Mouse (Mus musculus): ENCODE measurements around the gene Masp1.

Gene Masp1

GRCm38 (mm10) chr16:23520235-23520871 is at the start of gene Masp1, which contains the start of gene Rtp4:
Gene Masp1, minus strand, starts transcription at chr16:23520815.
Gene Rtp4, plus strand, starts transcription at chr16:23520291.
- DNase-seq: peak in 1 of 2 experiments; percentile 9

DNA sequence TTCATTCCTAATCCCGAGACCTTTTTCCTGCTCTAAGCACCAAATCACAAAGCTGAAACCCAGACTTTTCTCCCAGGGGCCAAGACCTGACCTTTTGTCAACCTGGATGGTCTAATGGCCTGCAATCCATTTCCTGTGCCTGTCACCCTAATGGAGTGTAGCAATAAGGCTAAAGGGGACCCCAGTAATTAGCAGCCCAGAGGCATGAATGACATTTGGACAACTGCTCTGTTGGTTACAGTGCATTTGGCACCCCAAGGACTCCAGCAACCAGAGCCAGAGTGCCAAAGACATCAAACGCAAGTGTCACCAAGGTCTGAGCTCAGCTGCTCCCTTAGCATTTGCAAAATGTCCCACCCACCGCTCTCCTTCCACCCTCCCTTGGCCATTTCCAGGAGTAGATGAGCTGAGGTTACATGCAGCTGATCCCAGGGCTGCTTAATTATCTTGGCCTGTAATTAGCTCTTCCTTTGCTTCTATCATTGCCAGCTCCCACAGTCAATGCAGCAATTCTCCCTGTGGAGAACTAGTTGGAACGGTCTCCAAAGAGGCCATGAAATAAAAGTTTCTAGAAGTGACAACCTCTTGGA is 47.8 kb upstream of the Masp1 start:
- DNase-seq: no peak

GRCm38 (mm10) chr16:23557669-23558068 is 37.1 kb upstream of the Masp1 start:
- DNase-seq: no peak

DNA sequence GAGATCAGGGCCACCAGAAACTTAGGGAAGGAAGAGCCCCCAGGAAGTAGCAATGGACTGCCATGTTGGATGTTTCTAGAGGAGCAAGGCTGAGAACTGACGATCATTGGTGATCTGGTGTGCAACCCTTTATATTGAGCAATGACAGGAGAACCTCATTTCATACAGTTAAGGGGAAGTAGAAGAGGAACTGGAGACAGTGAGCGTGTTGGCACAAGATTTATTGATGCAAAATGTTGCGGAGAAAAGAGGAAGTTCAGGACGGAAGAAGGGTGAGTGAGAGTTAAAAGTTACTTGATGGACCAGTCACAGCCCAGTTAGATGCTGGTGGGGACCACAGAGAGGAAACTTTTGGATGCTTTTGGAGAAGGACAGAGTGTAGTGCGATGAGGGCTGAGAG is 36.6 kb upstream of the Masp1 start:
- no peak for DNase-seq

GRCm38 (mm10) chr16:23554673-23555072 is 34.1 kb upstream of the Masp1 start:
- no peak for DNase-seq

GRCm38 (mm10) chr16:23550981-23551582 is 30.5 kb upstream of the Masp1 start:
- DNase-seq: no peak

GRCm38 (mm10) chr16:23550346-23550980 is 29.8 kb upstream of the Masp1 start:
- DNase-seq: peak; percentile 61 to 69

GRCm38 (mm10) chr16:23547783-23548182 is 27.2 kb upstream of the Masp1 start:
- DNase-seq: no peak

DNA sequence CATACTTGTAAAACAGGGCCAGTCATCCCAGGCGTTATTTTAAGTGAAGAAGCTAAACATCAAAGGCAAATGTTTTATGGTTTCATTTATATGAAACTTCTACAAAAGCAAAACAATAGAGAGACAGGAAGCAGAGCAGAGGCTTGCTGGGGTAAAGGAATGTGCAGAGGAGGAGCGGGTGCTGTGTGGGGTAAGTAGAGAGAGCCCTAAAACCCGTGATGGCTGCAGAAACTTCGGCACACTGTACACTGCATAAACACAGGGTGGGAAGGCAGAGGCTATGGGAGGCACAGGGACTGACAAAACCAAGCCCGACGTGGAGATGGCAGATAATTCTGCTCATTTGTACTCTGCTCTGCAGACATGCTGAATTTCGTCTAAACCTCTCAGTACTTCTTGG is 23.7 kb upstream of the Masp1 start:
- no peak for DNase-seq

GRCm38 (mm10) chr16:23542866-23543265 is 22.3 kb upstream of the Masp1 start:
- no peak for DNase-seq

- DNase-seq: no peak
Observed at GRCm38 (mm10) chr16:23541046-23541445, 20.4 kb upstream of the Masp1 start.

DNA sequence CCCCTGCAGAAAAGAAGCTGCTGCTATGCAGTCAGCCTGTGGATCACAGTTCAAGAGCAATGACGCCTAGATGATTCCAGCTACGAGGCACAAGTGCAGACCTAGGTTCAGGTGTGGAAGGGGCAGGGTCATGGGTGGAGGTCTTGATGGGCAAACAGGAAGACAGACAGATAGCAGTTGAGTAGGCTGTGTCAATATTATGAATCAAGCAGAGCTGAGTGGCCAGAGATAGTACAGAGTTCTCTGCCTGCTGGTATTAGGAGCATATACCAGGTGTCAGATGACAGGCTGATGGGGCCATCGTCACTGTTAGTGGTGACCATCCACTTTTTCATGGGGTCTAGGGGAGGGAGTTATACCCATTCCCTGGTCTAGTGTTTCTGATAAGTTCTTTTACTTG is 13.1 kb upstream of the Masp1 start:
- no peak for DNase-seq

DNA sequence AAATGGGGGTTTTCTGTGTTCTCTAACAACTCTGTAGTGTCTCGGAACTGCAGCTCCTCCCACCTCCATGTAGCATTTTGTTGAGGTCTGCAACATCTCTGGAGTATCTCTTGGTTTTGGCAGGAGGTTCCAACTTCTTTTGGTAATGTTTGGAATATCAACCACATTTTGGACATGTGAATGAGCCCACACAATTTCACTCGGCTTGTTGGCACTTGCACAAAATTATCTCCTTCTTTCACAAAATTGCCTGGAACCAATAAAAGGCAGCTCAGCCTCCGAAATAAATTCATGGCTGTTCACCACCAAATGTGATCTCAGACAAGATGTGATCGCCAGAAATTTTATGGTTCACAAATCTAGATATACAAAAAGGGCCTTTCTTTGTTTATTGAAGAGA is 8.6 kb upstream of the Masp1 start:
- no peak for DNase-seq

- DNase-seq: no peak
Observed at GRCm38 (mm10) chr16:23522081-23522480, 1.5 kb upstream of the Masp1 start.

- no peak for DNase-seq
Observed at GRCm38 (mm10) chr16:23521092-23521491, 477 bp upstream of the Masp1 start.

DNA sequence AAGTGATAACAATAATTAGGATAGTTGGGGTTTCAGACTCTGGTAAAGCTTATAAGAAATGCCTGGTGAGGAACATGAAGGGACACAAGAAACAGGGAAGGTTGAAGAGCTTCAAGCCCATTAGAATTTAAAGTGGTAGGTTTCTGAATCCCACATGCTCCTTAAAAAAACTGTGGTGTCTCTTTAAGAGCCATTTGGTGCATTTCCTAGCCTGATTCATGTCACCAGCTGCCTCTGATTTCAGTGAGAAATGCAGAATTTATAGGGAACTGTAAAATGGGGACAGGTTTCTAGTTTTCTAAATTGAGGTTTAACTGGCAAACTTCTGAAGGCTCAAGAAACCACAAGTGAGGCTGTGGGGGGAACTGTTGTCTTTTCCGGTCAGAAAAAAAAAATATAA is 844 bp downstream of the Masp1 start:
- DNase-seq: no peak

DNA sequence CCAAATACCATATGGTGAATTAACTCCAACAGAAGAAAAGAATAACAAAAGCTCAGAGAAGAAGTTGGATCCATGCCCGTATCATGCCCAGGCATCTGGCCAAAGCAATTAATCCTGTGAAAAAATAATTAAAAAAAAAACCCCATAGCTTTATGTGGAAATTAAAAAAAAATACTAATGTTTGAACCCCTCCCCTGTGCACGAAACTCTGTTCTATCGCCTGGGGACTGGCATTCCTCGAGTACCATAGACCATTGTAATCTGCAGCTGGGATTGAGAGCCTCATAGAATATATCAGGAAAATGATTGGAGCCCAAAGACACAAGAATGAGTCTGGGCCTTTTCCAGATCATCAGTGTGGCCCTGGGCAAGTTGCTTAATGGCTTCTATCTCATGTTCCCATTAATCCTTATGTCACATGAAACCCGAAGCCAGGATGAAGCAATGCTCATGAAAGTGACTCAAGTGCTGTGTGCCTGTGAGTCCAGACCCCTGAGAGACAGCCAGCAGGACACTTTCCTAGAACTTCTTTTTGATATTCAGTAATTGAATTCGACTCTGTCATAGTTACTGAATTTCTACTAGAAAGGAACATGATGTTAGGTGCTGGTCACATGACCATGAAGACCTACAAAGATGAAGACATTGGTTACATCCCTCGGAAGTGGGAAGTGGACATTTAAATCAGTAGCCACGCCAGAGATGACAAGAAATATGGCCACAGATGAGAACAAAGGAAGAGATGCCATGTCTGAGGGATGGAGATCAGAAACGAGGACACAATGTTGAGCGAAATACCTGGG is 1.8 kb downstream of the Masp1 start:
- DNase-seq: no peak

DNA sequence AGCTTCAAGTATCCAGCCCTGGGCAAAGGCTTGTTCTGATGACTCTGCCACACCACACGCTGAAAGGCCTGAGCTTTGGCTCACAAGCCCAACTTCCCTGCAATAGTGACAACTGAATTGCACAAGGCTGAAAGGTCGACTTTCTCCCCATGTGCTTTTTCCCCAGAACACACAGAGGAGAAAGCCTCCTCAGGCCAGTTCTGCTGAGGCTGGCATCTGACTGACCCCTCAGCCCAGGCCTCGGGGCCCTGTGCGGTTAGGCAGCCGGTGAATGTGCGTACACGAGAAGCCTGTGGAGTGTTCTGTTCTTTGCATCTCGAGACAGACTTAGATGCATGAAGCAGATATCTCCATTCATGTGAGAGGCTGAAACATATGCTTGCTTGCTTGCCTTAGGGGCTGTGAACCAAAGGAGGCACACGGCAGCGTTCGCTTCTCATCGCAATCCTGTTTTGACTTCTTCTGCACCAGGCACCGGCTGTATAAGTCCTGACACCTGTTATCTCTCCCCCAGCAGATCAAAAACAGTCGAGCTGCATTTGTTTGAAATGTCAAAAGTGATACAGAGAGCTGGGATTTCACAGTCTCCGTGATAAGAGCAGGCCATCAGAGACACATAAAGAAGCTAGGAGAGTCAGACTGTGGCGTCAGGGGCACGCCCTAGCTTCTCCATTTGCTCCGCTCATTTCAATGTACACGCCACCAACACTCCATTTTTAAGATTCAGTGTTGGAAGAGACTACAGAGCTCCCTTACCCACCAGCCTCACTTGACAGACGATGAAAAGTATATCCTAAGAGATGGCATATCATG is 2.7 kb downstream of the Masp1 start:
- no peak for DNase-seq

DNA sequence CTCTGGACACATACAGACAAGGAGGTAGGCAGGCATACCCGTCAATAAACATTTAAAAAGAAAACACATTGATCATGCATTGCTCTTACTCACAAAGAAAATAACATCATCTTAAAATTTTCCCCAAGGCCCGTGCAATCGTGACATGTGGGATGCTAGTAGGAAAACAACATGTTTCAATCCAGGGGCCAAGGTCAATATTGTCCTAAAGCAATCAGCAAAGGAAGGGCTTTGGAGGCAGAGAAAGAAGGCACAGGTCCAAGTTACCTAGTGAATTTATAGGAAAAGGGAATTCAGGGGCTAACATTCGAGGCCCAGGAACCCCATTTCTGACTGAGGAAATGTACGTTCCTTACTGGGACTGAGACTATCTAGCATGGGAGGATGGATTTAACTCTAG is 3.4 kb downstream of the Masp1 start:
- DNase-seq: no peak

DNA sequence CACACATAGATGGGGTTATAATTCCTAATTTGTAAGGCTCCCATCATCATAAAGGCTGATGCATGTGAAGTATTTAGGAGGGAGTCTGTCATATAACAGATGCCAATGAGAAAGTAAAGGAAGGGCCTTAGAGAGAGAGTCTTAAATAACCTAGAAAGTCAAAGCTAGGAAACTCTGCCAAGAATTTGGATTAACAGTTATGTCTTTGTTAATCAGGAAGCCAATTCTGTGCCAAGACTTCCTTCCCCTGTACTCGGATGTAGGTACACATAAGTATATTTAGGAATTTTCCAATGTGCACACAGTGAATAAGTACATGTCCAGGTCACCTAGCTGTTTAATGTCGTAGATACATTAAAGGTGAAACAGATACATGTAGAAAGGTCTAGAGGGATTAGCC is 4.0 kb downstream of the Masp1 start:
- no peak for DNase-seq

DNA sequence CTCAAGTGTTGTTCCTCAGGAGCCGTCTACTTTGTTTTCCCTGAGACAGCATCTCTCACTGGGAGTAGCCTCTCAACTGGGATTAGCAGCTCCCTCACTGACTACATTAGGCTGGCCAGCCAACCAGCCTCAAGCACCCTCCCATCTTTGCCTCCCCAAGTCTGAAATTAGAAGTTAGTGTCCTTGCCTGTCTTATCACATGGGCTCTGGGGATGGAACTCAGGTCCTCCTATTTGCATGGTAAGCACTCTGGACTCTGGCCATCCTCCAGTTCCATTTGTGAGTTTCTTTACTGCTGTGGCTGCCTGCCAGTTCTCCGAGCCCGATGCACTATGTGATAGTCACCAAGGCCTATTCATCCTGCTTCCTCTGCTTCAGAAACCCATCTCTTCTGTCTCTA is 4.8 kb downstream of the Masp1 start:
- no peak for DNase-seq

DNA sequence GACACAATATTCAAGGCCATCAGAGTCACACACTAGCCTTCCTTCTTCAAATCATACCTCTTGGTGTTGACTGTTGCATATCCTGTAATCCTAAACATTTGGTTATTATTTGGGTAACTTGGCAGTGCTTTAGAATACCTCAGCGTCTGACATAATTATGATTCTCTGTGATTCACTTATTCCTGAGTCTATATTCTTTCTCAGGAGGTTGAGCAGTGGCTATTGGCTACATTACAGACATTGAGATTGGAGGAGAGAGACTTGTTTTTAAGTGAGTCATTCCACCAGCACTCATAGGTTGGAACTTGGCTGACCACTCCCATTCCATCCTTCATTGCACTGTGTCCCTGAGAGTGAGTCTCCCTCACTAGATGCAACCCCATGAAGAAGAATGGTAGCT is 7.2 kb downstream of the Masp1 start:
- no peak for DNase-seq

Measured in cerebellum, postnatal 36 days (tissue).